Mouse (Mus musculus) mouse trophoblast stem cell (cell line): Measurements from ENCODE around the gene Fam240a.

Experiments
- in situ Hi-C, 2 experiments: fragments of 300-500 bp; cut with MseI, MboI; formaldehyde crosslinking; loops; 2 replicates in 1 of 2; 3 replicates in 1 of 2; pipeline ENCODE4 v1.15.1; 2025

Fam240a gene

GRCm38 (mm10) chr9:110945343-110945742 is 28.7 kb upstream of the Fam240a start:
- in situ Hi-C loops, result no loop called here

- in situ Hi-C loops, result no loop called here
Measured at GRCm38 (mm10) chr9:110944265-110944664, 27.6 kb upstream of the Fam240a start.

- in situ Hi-C loops, result no loop called here
Measured at GRCm38 (mm10) chr9:110937506-110938490, 21.1 kb upstream of the Fam240a start.

GRCm38 (mm10) chr9:110935941-110936340 is 19.3 kb upstream of the Fam240a start:
- in situ Hi-C loops, result no loop called here

GRCm38 (mm10) chr9:110933850-110934437 is 17.3 kb upstream of the Fam240a start:
- in situ Hi-C loops, result no loop called here

GRCm38 (mm10) chr9:110931573-110931972 is 14.9 kb upstream of the Fam240a start:
- in situ Hi-C loops, result no loop called here

- in situ Hi-C loops, result loop anchor here in 1 of 2 experiments (10.0 kb wide), 1 partner anchor 152 kb away; no protein-coding TSS in a partner anchor
Measured at GRCm38 (mm10) chr9:110922759-110923158, 6.1 kb upstream of the Fam240a start.

- in situ Hi-C loops, result loop anchor here in 1 of 2 experiments (10.0 kb wide), 1 partner anchor 154 kb away; no protein-coding TSS in a partner anchor
Measured at GRCm38 (mm10) chr9:110920665-110921419, 4.2 kb upstream of the Fam240a start.

GRCm38 (mm10) chr9:110915466-110915865 is 1.2 kb downstream of the Fam240a start:
- in situ Hi-C loops, result no loop called here

- in situ Hi-C loops, result no loop called here
Measured at GRCm38 (mm10) chr9:110914631-110915236, 1.9 kb downstream of the Fam240a start.

- in situ Hi-C loops, result no loop called here
Measured at GRCm38 (mm10) chr9:110909371-110909967, 7.2 kb downstream of the Fam240a start.

- in situ Hi-C loops, result no loop called here
Measured at GRCm38 (mm10) chr9:110908631-110909016, 8.0 kb downstream of the Fam240a start.

- in situ Hi-C loops, result no loop called here
Measured at GRCm38 (mm10) chr9:110907838-110908630, 8.6 kb downstream of the Fam240a start.

GRCm38 (mm10) chr9:110907201-110907837 is 9.3 kb downstream of the Fam240a start:
- in situ Hi-C loops, result no loop called here

- in situ Hi-C loops, result no loop called here
Measured at GRCm38 (mm10) chr9:110902271-110902670, 14.4 kb downstream of the Fam240a start.

- in situ Hi-C loops, result no loop called here
Measured at GRCm38 (mm10) chr9:110901204-110901603, 15.5 kb downstream of the Fam240a start.

GRCm38 (mm10) chr9:110899451-110900008 is 17.1 kb downstream of the Fam240a start:
- in situ Hi-C loops, result no loop called here

GRCm38 (mm10) chr9:110896595-110896994 is 20.1 kb downstream of the Fam240a start:
- in situ Hi-C loops, result no loop called here

GRCm38 (mm10) chr9:110895994-110896393 is 20.7 kb downstream of the Fam240a start:
- in situ Hi-C loops, result no loop called here
